Mouse (Mus musculus): ENCODE measurements around the gene Stxbp6. TPM values are rescaled to one million over a fixed set of nuclear protein-coding genes. Genes with fewer than 3 reads are reported as not detected.
"Not testable (repeated sequence)": the region's sequence is repeated elsewhere in the genome, so short reads cannot be mapped to it uniquely, and the experiment has no call there.

Stxbp6 gene
- 8.4 and 9.5 TPM in 2 replicates for polyA plus RNA-seq (2011; ENCODE audit: insufficient read depth, insufficient read length, low read depth, missing spikeins)

DNA sequence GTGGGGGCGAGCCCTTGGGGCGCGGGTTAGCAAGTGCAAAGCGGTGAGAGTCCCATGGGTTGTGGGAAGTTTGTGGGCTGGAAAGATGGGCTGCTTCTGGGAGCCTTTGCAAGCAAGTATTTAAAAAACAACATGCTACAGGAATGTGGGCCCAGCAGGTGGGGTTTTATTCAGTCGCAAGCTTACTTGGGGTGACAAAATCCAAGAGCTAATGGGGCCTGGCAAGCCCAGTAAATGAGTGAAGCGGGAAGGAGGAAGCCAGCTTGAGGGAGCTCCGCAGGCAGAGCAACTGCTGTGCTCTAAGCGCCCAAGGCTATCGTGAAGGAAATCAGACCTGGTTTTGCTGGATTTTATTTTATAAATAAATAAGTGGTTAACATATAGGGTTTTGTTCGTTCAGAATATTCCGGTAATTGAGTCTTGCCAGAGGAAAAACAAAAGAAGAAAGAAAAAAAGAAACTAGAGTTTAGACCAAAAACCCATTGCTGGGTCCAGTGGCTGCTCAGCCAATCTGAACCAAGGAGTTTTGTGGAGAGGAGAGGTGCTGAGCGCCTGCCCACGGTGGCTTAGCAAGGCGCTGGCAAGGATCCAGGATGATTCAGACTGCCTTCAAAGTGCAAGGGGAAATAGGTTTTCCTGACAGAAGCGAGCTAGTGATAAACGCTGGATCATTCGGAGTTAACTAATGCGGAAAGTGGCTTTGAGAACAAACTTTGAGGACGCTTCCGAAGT is at the start of gene Stxbp6:
Gene Stxbp6 (minus strand): TSS at position 99 of the 732 bp plus-strand sequence.
- peak within 1 kb of the TSS; percentile 82 for H3K4me3 ChIP-seq (ENCODE audit: low read depth, low read length)
- H3K27me3 ChIP-seq (ENCODE audit: control insufficient read depth, insufficient read depth, low read length, poor library complexity, severe bottlenecking): no peaks in the 10 kb centered on the region; the same call in 1 of the 2 replicates
- no peaks in the 10 kb centered on the region for H3K4me1 ChIP-seq (ENCODE audit: control insufficient read depth, insufficient read depth, low read length)
- TF ChIP-seq POLR2A (IDR thresholded peaks at IDR 0.05; ENCODE audit: insufficient read depth, low read length) (no peak), EP300 (IDR thresholded peaks at IDR 0.05; ENCODE audit: insufficient read depth, low read depth, low read length) (no peak), CTCF (IDR thresholded peaks at IDR 0.05; ENCODE audit: low read depth, low read length) (no peak)
- H3K9me3 ChIP-seq (replicated peaks; ENCODE audit: control insufficient read depth, insufficient read depth, low read length, poor library complexity, severe bottlenecking): no peaks in the 10 kb centered on the region
- H3K36me3 ChIP-seq (ENCODE audit: control insufficient read depth, insufficient read depth, low read length, poor library complexity, severe bottlenecking): no peaks in the 10 kb centered on the region
- H3K27ac ChIP-seq (ENCODE audit: insufficient read depth, low read length): no peak within 1 kb of the TSS
- H3K9ac ChIP-seq (ENCODE audit: low read depth, poor library complexity, severe bottlenecking): peak within 1 kb of the TSS; percentile 72

DNA sequence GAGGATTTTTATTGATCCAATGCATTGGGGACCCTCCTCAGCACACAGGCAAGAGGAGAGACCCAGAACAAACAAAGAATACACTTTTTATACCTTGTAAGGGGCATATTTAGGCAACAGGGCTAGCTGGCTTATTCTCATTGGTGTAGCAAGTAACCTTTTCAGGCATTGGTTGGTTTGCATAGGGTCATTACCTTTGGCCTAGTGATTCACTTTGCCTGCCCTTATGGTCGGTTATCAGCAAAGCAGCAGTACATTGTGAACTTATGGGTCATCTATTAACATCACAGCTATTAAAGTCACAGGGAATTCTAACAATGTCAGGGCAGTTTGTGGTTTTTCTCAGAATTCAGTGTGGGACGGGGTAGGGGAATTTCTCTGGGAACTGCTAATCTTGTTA is 28.4 kb upstream of the Stxbp6 start:
- H3K27me3 ChIP-seq (ENCODE audit: control insufficient read depth, insufficient read depth, low read length, poor library complexity, severe bottlenecking); H3K36me3 ChIP-seq (ENCODE audit: control insufficient read depth, insufficient read depth, low read length, poor library complexity, severe bottlenecking); H3K27ac ChIP-seq (ENCODE audit: insufficient read depth, low read length); H3K9ac ChIP-seq (ENCODE audit: low read depth, poor library complexity, severe bottlenecking); H3K4me1 ChIP-seq (ENCODE audit: control insufficient read depth, insufficient read depth, low read length); H3K4me3 ChIP-seq (ENCODE audit: low read depth, low read length); H3K9me3 ChIP-seq (replicated peaks; ENCODE audit: control insufficient read depth, insufficient read depth, low read length, poor library complexity, severe bottlenecking): not testable (repeated sequence)

DNA sequence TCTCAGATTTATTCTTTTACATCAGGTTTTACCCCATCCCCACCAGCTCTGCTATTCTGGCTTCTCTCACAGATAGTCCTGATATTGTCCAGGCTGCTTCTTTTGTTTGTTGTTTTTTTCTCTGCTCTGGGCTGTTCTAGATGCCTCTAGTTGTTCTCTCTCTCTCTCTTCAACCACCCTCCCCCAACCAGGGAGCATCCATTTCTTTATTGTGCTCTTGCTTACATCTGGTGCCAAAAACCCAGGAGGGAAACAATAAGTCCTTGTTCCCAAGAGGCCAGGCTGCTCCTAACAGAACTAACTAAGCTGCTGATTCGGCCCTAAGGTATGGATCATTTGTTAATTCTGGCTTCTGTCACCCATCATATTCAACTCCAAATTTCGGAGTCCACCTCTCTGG is 19.2 kb upstream of the Stxbp6 start:
- Histone ChIP-seq H3K27ac (ENCODE audit: insufficient read depth, low read length) (no peak overlapping the region), H3K9me3 (replicated peaks; ENCODE audit: control insufficient read depth, insufficient read depth, low read length, poor library complexity, severe bottlenecking) (no peaks in the 10 kb centered on the region), H3K27me3 (ENCODE audit: control insufficient read depth, insufficient read depth, low read length, poor library complexity, severe bottlenecking) (no peaks in the 10 kb centered on the region), H3K4me3 (ENCODE audit: low read depth, low read length) (no peak overlapping the region), H3K4me1 (ENCODE audit: control insufficient read depth, insufficient read depth, low read length) (no peaks in the 10 kb centered on the region), H3K9ac (ENCODE audit: low read depth, poor library complexity, severe bottlenecking) (no peak overlapping the region), H3K36me3 (ENCODE audit: control insufficient read depth, insufficient read depth, low read length, poor library complexity, severe bottlenecking) (no peaks in the 10 kb centered on the region)
- TF ChIP-seq CTCF (IDR thresholded peaks at IDR 0.05; ENCODE audit: low read depth, low read length) (no peak), EP300 (IDR thresholded peaks at IDR 0.05; ENCODE audit: insufficient read depth, low read depth, low read length) (no peak), POLR2A (IDR thresholded peaks at IDR 0.05; ENCODE audit: insufficient read depth, low read length) (no peak)

DNA sequence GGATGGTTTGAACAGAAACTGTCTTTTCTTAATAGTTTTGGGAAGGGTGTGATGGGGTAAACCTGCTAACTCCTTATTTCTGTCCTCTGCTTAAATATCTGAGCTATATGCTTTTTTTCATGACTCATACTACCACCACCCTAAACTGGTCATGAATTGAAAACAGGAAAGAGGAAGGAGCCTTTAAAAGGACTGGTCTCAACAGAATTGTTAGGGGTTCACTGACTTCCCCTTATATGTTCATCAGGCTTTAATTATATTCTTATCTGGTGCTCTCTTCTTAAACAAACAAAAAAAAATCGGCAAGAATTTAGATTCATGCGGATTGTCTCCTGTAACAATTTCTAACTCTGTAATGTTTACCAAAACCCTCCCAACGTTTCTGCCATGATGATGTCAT is 17.9 kb upstream of the Stxbp6 start:
- Histone ChIP-seq H3K9ac (ENCODE audit: low read depth, poor library complexity, severe bottlenecking) (no peak overlapping the region), H3K36me3 (ENCODE audit: control insufficient read depth, insufficient read depth, low read length, poor library complexity, severe bottlenecking) (no peaks in the 10 kb centered on the region), H3K9me3 (replicated peaks; ENCODE audit: control insufficient read depth, insufficient read depth, low read length, poor library complexity, severe bottlenecking) (no peaks in the 10 kb centered on the region), H3K4me1 (ENCODE audit: control insufficient read depth, insufficient read depth, low read length) (no peaks in the 10 kb centered on the region), H3K27me3 (ENCODE audit: control insufficient read depth, insufficient read depth, low read length, poor library complexity, severe bottlenecking) (no peaks in the 10 kb centered on the region), H3K27ac (ENCODE audit: insufficient read depth, low read length) (no peak overlapping the region), H3K4me3 (ENCODE audit: low read depth, low read length) (no peak overlapping the region)
- TF ChIP-seq POLR2A (IDR thresholded peaks at IDR 0.05; ENCODE audit: insufficient read depth, low read length) (no peak), EP300 (IDR thresholded peaks at IDR 0.05; ENCODE audit: insufficient read depth, low read depth, low read length) (no peak), CTCF (IDR thresholded peaks at IDR 0.05; ENCODE audit: low read depth, low read length) (no peak)

DNA sequence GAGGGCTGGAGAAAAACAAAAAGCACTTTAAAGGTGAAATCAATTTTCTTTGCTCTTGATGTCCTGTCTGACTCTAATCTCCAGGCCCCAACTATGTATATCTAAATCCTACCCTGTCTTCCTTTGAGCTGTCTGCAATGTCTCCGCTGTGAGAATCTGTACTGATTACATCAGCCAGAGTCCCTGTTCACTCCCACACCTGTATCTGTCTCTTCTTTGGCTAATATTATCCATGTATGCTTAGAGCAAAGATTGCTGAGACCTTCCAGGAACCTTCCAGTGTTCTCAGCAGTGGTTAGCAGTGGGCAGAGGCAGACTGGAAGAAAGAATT is 8.6 kb upstream of the Stxbp6 start:
- Histone ChIP-seq H3K9ac (ENCODE audit: low read depth, poor library complexity, severe bottlenecking) (no peak overlapping the region), H3K36me3 (ENCODE audit: control insufficient read depth, insufficient read depth, low read length, poor library complexity, severe bottlenecking) (no peaks in the 10 kb centered on the region), H3K27me3 (ENCODE audit: control insufficient read depth, insufficient read depth, low read length, poor library complexity, severe bottlenecking) (no peaks in the 10 kb centered on the region; the same call in 1 of the 2 replicates), H3K4me1 (ENCODE audit: control insufficient read depth, insufficient read depth, low read length) (no peaks in the 10 kb centered on the region), H3K27ac (ENCODE audit: insufficient read depth, low read length) (no peak overlapping the region), H3K4me3 (ENCODE audit: low read depth, low read length) (no peak overlapping the region), H3K9me3 (replicated peaks; ENCODE audit: control insufficient read depth, insufficient read depth, low read length, poor library complexity, severe bottlenecking) (no peaks in the 10 kb centered on the region)
- no peak for TF ChIP-seq POLR2A (IDR thresholded peaks at IDR 0.05; ENCODE audit: insufficient read depth, low read length)
- no peak for TF ChIP-seq EP300 (IDR thresholded peaks at IDR 0.05; ENCODE audit: insufficient read depth, low read depth, low read length)
- no peak for TF ChIP-seq CTCF (IDR thresholded peaks at IDR 0.05; ENCODE audit: low read depth, low read length)

DNA sequence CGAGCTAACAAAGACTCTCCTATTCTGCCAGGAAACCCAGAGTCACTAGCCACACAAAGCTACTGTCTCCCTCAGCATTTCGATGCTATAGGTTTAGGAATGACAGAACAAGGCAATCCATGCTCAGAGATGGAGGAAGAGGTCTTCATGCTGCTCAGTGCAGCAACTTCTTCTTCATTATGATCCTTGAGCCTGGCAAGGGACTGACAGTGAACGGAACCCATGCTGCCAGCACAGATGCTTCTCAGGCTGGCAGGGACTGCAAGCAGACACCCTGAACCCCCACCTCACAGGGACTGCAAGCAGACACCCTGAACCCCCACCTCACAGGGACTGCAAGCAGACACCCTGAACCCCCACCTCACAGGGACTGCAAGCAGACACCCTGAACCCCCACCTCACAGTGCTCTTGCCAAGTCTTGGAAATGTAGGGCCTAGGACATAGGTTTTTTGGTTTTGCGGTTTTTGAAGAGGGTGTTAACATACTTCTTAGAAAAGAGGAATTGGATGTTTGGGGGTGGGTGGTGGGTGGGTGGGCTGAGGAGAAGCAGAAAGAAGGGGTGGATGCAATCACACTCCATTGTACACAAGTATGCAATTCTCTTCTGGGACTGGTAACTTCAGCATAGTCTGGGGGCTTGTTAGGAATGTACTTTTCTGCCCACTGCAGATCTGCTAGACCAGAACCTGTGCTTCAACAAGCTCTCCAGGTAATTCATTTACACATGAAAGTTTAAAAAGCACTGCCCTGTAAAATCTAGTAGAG is 8.1 kb upstream of the Stxbp6 start:
- Histone ChIP-seq H3K4me1 (ENCODE audit: control insufficient read depth, insufficient read depth, low read length) (no peaks in the 10 kb centered on the region), H3K9me3 (replicated peaks; ENCODE audit: control insufficient read depth, insufficient read depth, low read length, poor library complexity, severe bottlenecking) (no peaks in the 10 kb centered on the region), H3K4me3 (ENCODE audit: low read depth, low read length) (no peak overlapping the region), H3K9ac (ENCODE audit: low read depth, poor library complexity, severe bottlenecking) (no peak overlapping the region), H3K36me3 (ENCODE audit: control insufficient read depth, insufficient read depth, low read length, poor library complexity, severe bottlenecking) (no peaks in the 10 kb centered on the region), H3K27me3 (ENCODE audit: control insufficient read depth, insufficient read depth, low read length, poor library complexity, severe bottlenecking) (no peaks in the 10 kb centered on the region; the same call in 1 of the 2 replicates), H3K27ac (ENCODE audit: insufficient read depth, low read length) (no peak overlapping the region)
- TF ChIP-seq POLR2A (IDR thresholded peaks at IDR 0.05; ENCODE audit: insufficient read depth, low read length): no peak
- TF ChIP-seq CTCF (IDR thresholded peaks at IDR 0.05; ENCODE audit: low read depth, low read length): no peak
- no peak for TF ChIP-seq EP300 (IDR thresholded peaks at IDR 0.05; ENCODE audit: insufficient read depth, low read depth, low read length)
